Mouse (Mus musculus) myocyte (in vitro differentiated cells): Measurements from ENCODE around the gene Parp16.

Experiments
- CEBPB ChIP-seq: IDR thresholded peaks from 2 replicates; pipeline ENCODE4 v1.6.1; 2011; ENCODE audit warnings: mild to moderate bottlenecking, moderate library complexity; ENCODE audit not compliant: poor library complexity, insufficient read depth, severe bottlenecking
- E2F4 ChIP-seq: IDR thresholded peaks from one replicate; pipeline ENCODE4 v1.6.1; 2011; ENCODE audit warnings: mild to moderate bottlenecking, control low read depth, moderate library complexity; ENCODE audit not compliant: insufficient read depth
- MAX ChIP-seq: IDR thresholded peaks from one replicate; pipeline ENCODE4 v1.6.1; 2011; ENCODE audit warnings: low read depth, mild to moderate bottlenecking, control low read depth
- POLR2A ChIP-seq: IDR thresholded peaks from one replicate; pipeline ENCODE4 v1.6.1; 2011; ENCODE audit warnings: low read depth, mild to moderate bottlenecking, control low read depth, moderate library complexity; ENCODE audit not compliant: insufficient read length
- POLR2AphosphoS2 ChIP-seq: IDR thresholded peaks from one replicate; pipeline ENCODE4 v1.6.1; 2011; ENCODE audit warnings: low read depth, control low read depth; ENCODE audit not compliant: insufficient read length
- REST ChIP-seq: IDR thresholded peaks from one replicate; pipeline ENCODE4 v1.6.1; 2011; ENCODE audit warnings: mild to moderate bottlenecking, control low read depth, moderate library complexity; ENCODE audit not compliant: insufficient read depth, insufficient read length
- TCF12 ChIP-seq: IDR thresholded peaks from one replicate; pipeline ENCODE4 v1.6.1; 2011; ENCODE audit warnings: mild to moderate bottlenecking, control low read depth; ENCODE audit not compliant: poor library complexity, insufficient read depth, severe bottlenecking
- TCF3 ChIP-seq: IDR thresholded peaks from one replicate; pipeline ENCODE4 v1.6.1; 2011; ENCODE audit warnings: low read depth, control low read depth; ENCODE audit not compliant: insufficient read length
- USF1 ChIP-seq: IDR thresholded peaks from one replicate; pipeline ENCODE4 v1.6.1; 2011; ENCODE audit warnings: low read depth, mild to moderate bottlenecking, control low read depth, moderate library complexity

GRCm38 (mm10) chr9:65257218-65257910 is 62.2 kb downstream of the Parp16 start:
- TF ChIP-seq POLR2A (no peak), E2F4 (no peak), REST (no peak), TCF12 (no peak), POLR2AphosphoS2 (no peak), MAX (no peak), USF1 (no peak), TCF3 (no peak), CEBPB (no peak)
